Mouse (Mus musculus) liver, embryonic 14.5 days (tissue): ENCODE measurements around the gene Tmem258. TPM values are rescaled to one million over a fixed set of nuclear protein-coding genes. Genes with fewer than 3 reads are reported as not detected.
"Not testable (repeated sequence)": the region's sequence is repeated elsewhere in the genome, so short reads cannot be mapped to it uniquely, and the experiment has no call there.

ENCODE experiments used
- ATAC-seq: fragments of 200-750 bp; cut with Nextera tagmentation; 2 replicates; pipeline ENCODE4 v1.8.0; 2017; ENCODE audit warnings: moderate number of reproducible peaks, mild to moderate bottlenecking, moderate library complexity; ENCODE audit not compliant: insufficient read depth
- DNase-seq, 3 experiments: peaks; one replicate each; pipeline ENCODE4 v3.0.0-alpha.2; 2012 to 2013; ENCODE audit warnings: low read depth in 3 of 3, low spot score in 3 of 3
- H3K27ac ChIP-seq: fragments of 300-500 bp; sonication (generic); 2 replicates; pipeline ENCODE4 v1.5.1; 2014; ENCODE audit warnings: moderate library complexity, mild to moderate bottlenecking, control low read depth, inconsistent platforms
- H3K27me3 ChIP-seq: fragments of 300-500 bp; sonication (generic); 2 replicates; pipeline ENCODE4 v1.6.1; 2014; ENCODE audit warnings: mild to moderate bottlenecking, low read length, moderate library complexity; ENCODE audit not compliant: control insufficient read depth, insufficient read depth
- H3K36me3 ChIP-seq: fragments of 300-500 bp; sonication (generic); replicated peaks from 2 replicates; pipeline ENCODE4 v1.6.1; 2014; ENCODE audit warnings: low read depth; ENCODE audit not compliant: control insufficient read depth, insufficient read depth
- H3K4me1 ChIP-seq, 2 experiments: fragments of 200-500 bp in 1 of 2; fragments of 300-500 bp in 1 of 2; sonication (generic) in 1 of 2; replicated peaks; 2 replicates each; pipeline ENCODE4 v1.6.1; 2012 to 2014; ENCODE audit warnings: antibody characterized with exemption in 1 of 2, inconsistent platforms in 1 of 2, low read length in 1 of 2; ENCODE audit not compliant: control insufficient read depth in 2 of 2, insufficient read depth in 2 of 2
- H3K4me2 ChIP-seq: fragments of 300-500 bp; sonication (generic); 2 replicates; pipeline ENCODE4 v1.6.1; 2014; ENCODE audit warnings: low read depth, mild to moderate bottlenecking, control low read depth, moderate library complexity
- H3K4me3 ChIP-seq, 2 experiments: fragments of 200-500 bp in 1 of 2; fragments of 300-500 bp in 1 of 2; sonication (generic) in 1 of 2; 2 replicates each; pipeline ENCODE4 v1.5.1; 2012 to 2014; ENCODE audit warnings: low read depth in 2 of 2, low read length in 2 of 2, mild to moderate bottlenecking in 2 of 2, control low read depth in 1 of 2, inconsistent platforms in 1 of 2, moderate library complexity in 1 of 2; ENCODE audit not compliant: insufficient read depth in 1 of 2
- H3K9ac ChIP-seq: fragments of 300-500 bp; sonication (generic); replicated peaks from 2 replicates; pipeline ENCODE4 v1.6.1; 2014; ENCODE audit warnings: mild to moderate bottlenecking, control low read depth, moderate library complexity
- H3K9me3 ChIP-seq: fragments of 300-500 bp; sonication (generic); 2 replicates; pipeline ENCODE4 v1.6.1; 2016; ENCODE audit warnings: low read length, mixed read lengths; ENCODE audit not compliant: control insufficient read depth
- CTCF ChIP-seq: IDR thresholded peaks from 2 replicates; pipeline ENCODE4 v1.5.1; 2016; ENCODE audit warnings: antibody characterized with exemption, low read depth, control low read depth
- EP300 ChIP-seq: IDR thresholded peaks from 2 replicates; pipeline ENCODE4 v1.6.1; 2016; ENCODE audit warnings: antibody characterized with exemption, low read depth
- WGBS: fragments of 180-500 bp; shearing (Covaris S2); extraction: QIAGEN DNeasy Blood & Tissue Kit; methylation state at CpG from one replicate; pipeline ENCODE4 v1.1.7; 2014; ENCODE audit not compliant: insufficient replicate concordance; 5-methylcytosine and 5-hydroxymethylcytosine counted together
- polyA plus RNA-seq, 2 experiments: library from polyadenylated mRNA; depleted of rRNA in 1 of 2; stranded (reverse) in 1 of 2; unstranded in 1 of 2; fragments of >200 nt; fragmentation: Nextera tagmentation in 1 of 2; extraction: Ambion mirVana in 1 of 2; gene quantifications; 2 replicates each; pipeline versions ENCODE4 v1.2.1 to v1.2.3; 2012 to 2014

Tmem258 gene
- polyA plus RNA-seq, 2 experiments: 78.6 to 402 TPM

DNA sequence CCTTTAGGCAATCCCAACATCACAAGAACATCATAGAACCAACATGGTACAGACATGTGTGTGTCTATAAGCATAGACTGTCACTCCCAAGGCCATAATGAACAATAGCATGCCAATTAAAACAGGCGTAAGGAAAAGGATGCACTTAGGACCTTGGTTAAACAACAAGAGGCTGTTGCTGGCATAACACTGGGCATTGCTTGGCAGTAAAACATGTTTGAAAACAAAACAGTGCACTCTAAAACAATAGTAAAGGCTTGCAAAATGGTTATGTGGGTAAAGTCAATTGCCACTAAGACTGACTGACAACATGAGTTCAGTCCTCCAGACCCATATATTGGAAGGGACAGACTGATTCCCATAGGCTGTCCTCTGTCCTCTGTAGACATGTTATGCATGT is 35.9 kb upstream of the Tmem258 start:
- ATAC-seq: no peak
- Histone ChIP-seq H3K9me3 (no peaks in the 10 kb centered on the region), H3K27me3 (no peaks in the 10 kb centered on the region), H3K27ac (no peak overlapping the region), H3K4me1 (peaks cover 21 to 31% of the 10 kb centered on the region in 2 experiments), H3K4me2 (no peak overlapping the region), H3K4me3 (no peak overlapping the region), H3K36me3 (no peaks in the 10 kb centered on the region), H3K9ac (no peak overlapping the region)
- 74% methylated on average over 1 of the region's 1 CpGs for WGBS
- TF ChIP-seq EP300: no peak
- no peak for TF ChIP-seq CTCF
- DNase-seq: no peak

DNA sequence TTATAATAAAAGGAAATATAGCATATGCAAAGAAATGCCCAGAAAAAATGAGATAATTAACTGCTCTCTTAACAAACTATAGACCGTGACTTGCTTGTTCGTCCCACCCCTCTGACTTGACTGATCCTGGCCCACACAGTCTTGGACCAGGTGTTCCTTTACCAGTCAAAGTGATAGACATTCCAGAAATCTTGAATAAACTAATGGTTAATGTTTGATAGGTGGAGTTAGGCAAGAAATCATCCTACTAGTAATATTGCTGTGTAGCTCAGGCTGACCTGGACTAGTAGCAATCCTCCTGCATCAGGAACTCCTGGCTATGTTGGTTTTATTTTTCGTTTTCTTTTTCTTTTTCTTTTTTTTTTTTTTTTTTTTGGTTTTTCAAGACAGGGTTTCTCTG is 35.4 kb upstream of the Tmem258 start:
- Histone ChIP-seq H3K36me3 (no peaks in the 10 kb centered on the region), H3K4me3 (no peak overlapping the region), H3K4me1 (peaks cover 26 to 36% of the 10 kb centered on the region in 2 experiments), H3K27ac (no peak overlapping the region), H3K9me3 (no peaks in the 10 kb centered on the region), H3K27me3 (no peaks in the 10 kb centered on the region), H3K4me2 (no peak overlapping the region), H3K9ac (no peak overlapping the region)
- ATAC-seq (no peak), DNase-seq (no peak)
- TF ChIP-seq EP300: no peak
- TF ChIP-seq CTCF: no peak
- WGBS: 79% methylated on average over 3 of the region's 3 CpGs

GRCm38 (mm10) chr19:10169179-10169578 is 34.6 kb upstream of the Tmem258 start:
- no peak for ATAC-seq
- no peak for DNase-seq
- Histone ChIP-seq H3K27me3 (no peaks in the 10 kb centered on the region), H3K4me1 (peaks cover 33 to 43% of the 10 kb centered on the region in 2 experiments), H3K4me3 (no peak overlapping the region), H3K36me3 (no peaks in the 10 kb centered on the region), H3K9ac (no peak overlapping the region), H3K9me3 (no peaks in the 10 kb centered on the region), H3K27ac (no peak overlapping the region), H3K4me2 (no peak overlapping the region)
- TF ChIP-seq EP300 (peak; percentile 59; the same call in 1 of the 2 replicates), CTCF (no peak)

- peaks cover 36 to 47% of the 10 kb centered on the region in 2 experiments for H3K4me1 ChIP-seq
- H3K4me3 ChIP-seq, ATAC-seq, H3K27me3 ChIP-seq, H3K4me2 ChIP-seq, DNase-seq, H3K27ac ChIP-seq, H3K36me3 ChIP-seq, H3K9ac ChIP-seq, H3K9me3 ChIP-seq: not testable (repeated sequence)
- whole genome bisulfite sequencing: 81% methylated on average over 3 of the region's 3 CpGs
Observed at GRCm38 (mm10) chr19:10169692-10170330, 34.0 kb upstream of the Tmem258 start.

DNA sequence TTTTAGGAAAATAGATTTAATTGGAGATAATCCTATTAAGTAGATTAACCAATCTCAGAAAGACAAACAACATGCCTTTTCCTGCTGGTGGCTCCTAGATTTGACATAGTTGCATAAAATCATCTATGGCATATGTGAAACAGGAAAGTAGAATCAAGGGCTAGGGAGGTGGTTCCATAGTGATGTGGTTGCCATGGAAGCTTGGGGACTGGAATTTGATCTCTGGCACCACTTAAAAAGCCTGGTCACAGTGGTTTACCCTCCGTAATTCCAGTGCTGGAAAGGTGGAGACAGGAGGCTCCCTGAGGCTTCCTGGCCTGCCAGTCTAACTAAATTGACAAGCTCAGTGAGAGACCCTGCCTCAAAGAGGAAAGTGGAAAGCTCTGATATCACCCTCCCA is 33.3 kb upstream of the Tmem258 start:
- Histone ChIP-seq H3K9me3 (no peaks in the 10 kb centered on the region), H3K4me3 (no peak overlapping the region), H3K36me3 (no peaks in the 10 kb centered on the region), H3K9ac (no peak overlapping the region), H3K4me2 (no peak overlapping the region), H3K27ac (no peak overlapping the region), H3K27me3 (no peaks in the 10 kb centered on the region), H3K4me1 (peaks cover 36 to 51% of the 10 kb centered on the region in 2 experiments)
- DNase-seq (no peak), ATAC-seq (no peak)
- TF ChIP-seq EP300: no peak
- TF ChIP-seq CTCF: no peak
- 69% methylated on average over 1 of the region's 1 CpGs for WGBS
